Mouse (Mus musculus) lung, postnatal 10 days (tissue): ENCODE measurements around the gene 1700016D06Rik.
A peak's percentile ranks its signal among the peaks of the same experiment; 100 is the strongest.

Source experiments
- DNase-seq: peaks from one replicate; pipeline ENCODE4 v3.0.0; 2021

1700016D06Rik gene

GRCm38 (mm10) chr8:11633414-11633813, 67.4 kb downstream of the 1700016D06Rik start:
- DNase-seq, result no peak

GRCm38 (mm10) chr8:11632406-11632805, 68.5 kb downstream of the 1700016D06Rik start:
- DNase-seq, result peak; percentile 74

GRCm38 (mm10) chr8:11629206-11629605, 71.7 kb downstream of the 1700016D06Rik start:
- no peak for DNase-seq

GRCm38 (mm10) chr8:11628506-11629132, 72.2 kb downstream of the 1700016D06Rik start:
- no peak for DNase-seq

GRCm38 (mm10) chr8:11627717-11628116, 73.1 kb downstream of the 1700016D06Rik start:
- no peak for DNase-seq

- DNase-seq, result no peak
These were observed 75.8 kb downstream of the 1700016D06Rik start for GRCm38 (mm10) chr8:11625084-11625483.

- DNase-seq, result no peak
These were observed 81.8 kb downstream of the 1700016D06Rik start for GRCm38 (mm10) chr8:11619091-11619490.

GRCm38 (mm10) chr8:11618063-11618462, 82.8 kb downstream of the 1700016D06Rik start:
- no peak for DNase-seq

- DNase-seq, result peak; percentile 75
These were observed 84.6 kb downstream of the 1700016D06Rik start for GRCm38 (mm10) chr8:11616294-11616693.

GRCm38 (mm10) chr8:11614126-11614835, 86.6 kb downstream of the 1700016D06Rik start:
- DNase-seq, result no peak

- no peak for DNase-seq
These were observed 92.0 kb downstream of the 1700016D06Rik start for GRCm38 (mm10) chr8:11608848-11609247.
